Mouse (Mus musculus) right cerebral cortex, postnatal 36 days (tissue): ENCODE measurements around the gene Cxxc4.
A peak's percentile ranks its signal among the peaks of the same experiment; 100 is the strongest.
"Not testable (repeated sequence)": the region's sequence is repeated elsewhere in the genome, so short reads cannot be mapped to it uniquely, and the experiment has no call there.

Experiments
- DNase-seq, 2 experiments: peaks; one replicate each; pipeline ENCODE4 v3.0.0; 2022; ENCODE audit warnings: low spot score in 2 of 2, mixed read lengths in 1 of 2

The Cxxc4 gene

DNA sequence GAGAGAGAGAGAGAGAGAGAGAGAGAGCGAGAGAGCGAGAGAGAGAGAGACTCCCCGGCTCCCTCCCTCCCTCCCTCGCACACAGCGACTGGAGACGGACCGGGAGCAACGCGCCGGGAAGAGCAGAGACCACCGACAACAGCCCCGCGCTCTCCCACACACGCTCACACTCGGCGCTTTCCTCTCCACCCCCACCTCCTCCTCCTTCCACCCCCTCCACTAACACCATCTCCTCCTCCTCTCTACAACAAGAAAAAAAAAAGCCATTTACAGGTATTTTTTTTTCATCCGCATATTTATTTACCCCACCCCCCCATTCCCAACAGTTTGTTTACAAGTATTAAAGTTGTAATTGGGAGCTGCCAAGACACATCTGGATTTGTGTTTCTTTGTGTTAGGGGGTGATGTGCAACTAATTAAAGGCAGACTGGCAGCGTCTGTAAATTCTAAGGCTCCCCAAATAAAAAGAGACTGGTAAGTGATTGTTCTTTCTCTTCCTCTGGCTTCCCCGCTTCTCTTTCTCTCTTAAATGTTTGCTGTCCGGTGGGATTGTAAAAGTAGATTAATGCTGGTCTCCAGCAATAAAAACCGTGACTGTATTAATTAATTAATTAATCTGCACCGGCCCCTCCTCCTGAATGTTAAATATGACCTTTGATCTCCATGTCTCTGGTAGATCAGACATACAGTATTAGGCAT lies at the start of gene Cxxc4:
Gene Cxxc4, plus strand, starts transcription at position 71 of the 699 bp plus-strand sequence.
- DNase-seq, result no peak

DNA sequence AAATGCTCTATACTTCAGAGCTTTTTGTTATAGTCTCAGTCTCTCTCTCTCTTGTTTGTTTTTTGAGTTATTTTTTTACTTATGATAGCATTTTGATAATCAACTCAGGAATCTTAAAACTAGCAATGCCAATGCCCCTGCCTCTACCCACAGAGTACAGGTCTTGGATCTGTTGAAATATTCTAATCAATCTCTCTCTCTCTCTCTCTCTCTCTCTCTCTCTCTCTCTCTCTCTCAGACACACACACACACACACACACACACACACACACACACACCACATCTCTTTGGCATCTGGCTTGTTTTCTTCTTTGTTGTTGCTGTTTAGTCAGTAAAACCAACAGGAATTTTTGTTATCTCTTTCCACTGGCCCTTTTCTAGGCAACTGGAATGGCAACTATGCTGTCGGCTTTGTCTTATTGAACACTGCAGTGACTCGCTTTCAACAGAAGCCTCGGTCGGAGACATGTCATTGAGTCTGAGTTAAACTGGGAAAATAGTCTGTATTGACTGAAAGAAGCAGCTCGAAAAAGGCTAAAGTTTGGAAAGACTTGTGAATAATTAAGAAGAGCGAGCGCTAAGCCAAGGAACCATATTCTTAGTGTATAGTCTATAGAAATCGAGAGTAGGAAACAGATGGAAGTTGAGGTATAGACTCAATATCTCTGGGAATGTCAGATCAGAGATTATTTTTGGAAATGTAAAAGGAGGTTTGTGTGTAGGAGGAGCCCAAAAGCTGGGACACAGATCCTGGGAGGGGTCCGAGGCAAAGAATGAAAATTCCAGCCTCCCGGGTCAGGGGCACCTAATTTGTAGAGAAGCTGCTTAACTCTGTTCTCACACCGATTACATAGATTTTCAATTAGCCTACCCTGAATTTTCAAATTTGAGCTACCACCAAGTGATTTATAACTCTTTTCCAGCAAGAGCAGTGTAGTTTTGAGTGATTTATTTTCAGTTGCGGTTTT lies 47.0 kb upstream of the Cxxc4 start:
- DNase-seq, result no peak

- no peak for DNase-seq
These were observed 46.2 kb upstream of the Cxxc4 start for GRCm38 (mm10) chr3:134190046-134190445.

DNA sequence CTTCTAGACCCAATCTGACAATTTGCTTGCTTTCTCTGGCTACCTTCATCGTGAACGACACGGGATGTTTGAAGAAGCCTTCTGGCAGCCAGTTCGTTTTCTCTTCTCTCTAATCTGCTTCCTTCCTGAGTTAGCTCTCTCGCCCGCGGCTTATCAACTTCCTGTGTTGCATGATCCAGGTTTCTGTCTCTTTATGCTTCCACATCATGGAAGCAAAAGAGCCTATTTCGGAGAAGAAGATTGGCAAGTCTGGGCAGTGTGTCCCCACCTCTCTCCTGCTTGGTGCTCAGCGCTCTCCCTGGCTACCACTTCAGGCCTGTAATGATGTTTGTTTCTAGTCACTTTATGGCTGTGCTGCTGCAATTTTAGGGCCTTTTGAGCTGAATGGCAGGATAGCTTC lies 36.4 kb upstream of the Cxxc4 start:
- DNase-seq, result no peak

DNA sequence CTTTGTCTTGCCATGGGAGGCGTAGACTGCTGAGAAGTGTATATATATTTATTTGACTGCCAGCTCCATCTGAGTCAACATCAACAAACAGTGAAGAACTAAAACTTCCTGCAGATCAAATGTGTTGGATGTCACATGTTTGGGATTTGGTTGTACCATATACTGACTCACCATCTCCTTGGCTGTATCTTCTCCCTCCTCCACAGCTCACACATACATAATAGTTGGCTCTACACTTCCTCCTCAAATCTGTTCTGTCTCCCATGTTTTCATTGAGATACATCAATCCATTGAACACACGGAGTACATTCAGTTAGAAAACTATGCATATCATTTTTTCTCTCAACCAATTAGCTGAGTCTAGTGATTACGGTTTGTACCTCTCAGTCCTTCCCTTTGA lies 29.7 kb upstream of the Cxxc4 start:
- DNase-seq, result no peak

- no peak for DNase-seq
These were observed 25.3 kb upstream of the Cxxc4 start for GRCm38 (mm10) chr3:134210950-134211349.

DNA sequence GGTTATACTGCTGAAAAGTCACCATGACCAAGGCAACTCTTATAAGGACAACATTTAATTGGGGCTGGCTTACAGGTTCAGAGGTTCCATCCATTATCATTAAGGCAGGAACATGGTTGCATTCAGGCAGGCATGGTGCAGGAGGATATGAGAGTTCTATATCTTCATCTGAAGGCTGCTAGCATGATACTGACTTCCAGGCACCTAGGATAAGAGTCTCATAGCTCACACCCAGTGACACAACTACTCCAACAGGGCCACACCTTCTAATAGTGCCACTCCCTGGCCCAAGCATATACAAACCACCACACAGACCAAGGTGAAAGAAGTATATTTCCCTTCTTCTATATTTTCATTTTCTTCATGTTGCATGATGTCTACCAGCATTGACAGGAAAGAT lies 16.4 kb upstream of the Cxxc4 start:
- DNase-seq, result not testable (repeated sequence)

GRCm38 (mm10) chr3:134221002-134221401 lies 15.3 kb upstream of the Cxxc4 start:
- DNase-seq, result no peak

- DNase-seq, result no peak
These were observed 13.7 kb upstream of the Cxxc4 start for GRCm38 (mm10) chr3:134222593-134222992.

GRCm38 (mm10) chr3:134223956-134224355 lies 12.3 kb upstream of the Cxxc4 start:
- no peak for DNase-seq

DNA sequence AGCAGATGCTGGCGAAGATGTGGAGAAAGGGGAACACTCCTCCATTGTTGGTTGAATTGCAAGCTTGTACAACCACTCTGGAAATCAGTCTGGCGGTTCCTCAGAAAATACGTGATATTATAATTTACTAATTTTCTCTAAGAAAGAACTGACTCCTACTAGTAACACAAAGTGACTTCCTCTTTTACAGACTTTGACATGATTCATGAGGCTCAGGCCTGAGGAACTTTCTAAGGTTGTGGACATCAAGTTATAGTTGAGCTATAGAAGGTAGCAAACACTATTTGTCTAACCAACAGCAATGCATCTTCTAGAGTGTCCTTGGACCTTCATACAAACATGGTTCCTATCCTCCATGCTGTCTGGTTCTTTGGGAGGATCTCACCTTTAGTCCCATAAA lies 10.4 kb upstream of the Cxxc4 start:
- DNase-seq, result no peak

- DNase-seq, result no peak
These were observed 3.5 kb upstream of the Cxxc4 start for GRCm38 (mm10) chr3:134232753-134233152.

GRCm38 (mm10) chr3:134235491-134236413 lies 532 bp upstream of the Cxxc4 start:
- DNase-seq, result peak; percentile 38 to 51

DNA sequence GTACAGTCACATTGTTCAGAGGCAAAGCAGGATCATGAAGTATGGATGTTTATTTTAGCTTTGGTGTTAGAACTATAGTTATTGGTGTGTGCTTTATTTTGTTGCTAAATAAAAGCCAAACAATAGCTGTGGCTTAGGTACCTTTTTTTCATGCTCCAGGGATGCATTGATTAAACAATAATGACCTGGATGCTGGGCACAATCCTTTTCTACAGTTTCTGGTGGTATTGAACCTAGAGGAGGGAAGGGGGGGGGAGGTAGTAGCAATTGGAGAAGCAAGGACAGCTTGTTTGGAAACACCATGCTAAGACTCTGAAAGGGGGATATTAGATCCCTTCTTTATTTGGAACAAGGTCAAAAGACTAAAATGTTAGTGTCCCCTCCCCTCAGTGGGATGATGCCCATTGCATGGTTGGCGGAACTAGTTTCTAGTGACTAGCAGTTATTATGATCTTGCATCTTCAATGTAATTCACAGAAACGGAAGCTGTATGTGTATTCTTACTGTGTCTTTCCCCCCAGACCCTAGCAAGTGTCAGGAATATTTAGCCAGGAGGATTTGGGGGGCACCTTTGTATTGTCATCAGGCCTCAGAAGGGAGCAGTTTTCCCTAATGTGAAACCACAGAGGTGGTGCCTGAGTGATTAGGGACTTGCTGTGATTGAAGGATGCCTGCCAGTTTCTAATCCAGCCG lies 975 bp downstream of the Cxxc4 start:
- no peak for DNase-seq

- peak in 1 of 2 experiments; percentile 6 for DNase-seq
These were observed 2.5 kb downstream of the Cxxc4 start for GRCm38 (mm10) chr3:134238621-134239310.

- DNase-seq, result peak; percentile 59 to 60
These were observed 3.2 kb downstream of the Cxxc4 start for GRCm38 (mm10) chr3:134239321-134239970.

- DNase-seq, result peak; percentile 44 to 69
These were observed 3.9 kb downstream of the Cxxc4 start for GRCm38 (mm10) chr3:134239971-134240717.

GRCm38 (mm10) chr3:134240718-134241025 lies 4.4 kb downstream of the Cxxc4 start:
- DNase-seq, result no peak

DNA sequence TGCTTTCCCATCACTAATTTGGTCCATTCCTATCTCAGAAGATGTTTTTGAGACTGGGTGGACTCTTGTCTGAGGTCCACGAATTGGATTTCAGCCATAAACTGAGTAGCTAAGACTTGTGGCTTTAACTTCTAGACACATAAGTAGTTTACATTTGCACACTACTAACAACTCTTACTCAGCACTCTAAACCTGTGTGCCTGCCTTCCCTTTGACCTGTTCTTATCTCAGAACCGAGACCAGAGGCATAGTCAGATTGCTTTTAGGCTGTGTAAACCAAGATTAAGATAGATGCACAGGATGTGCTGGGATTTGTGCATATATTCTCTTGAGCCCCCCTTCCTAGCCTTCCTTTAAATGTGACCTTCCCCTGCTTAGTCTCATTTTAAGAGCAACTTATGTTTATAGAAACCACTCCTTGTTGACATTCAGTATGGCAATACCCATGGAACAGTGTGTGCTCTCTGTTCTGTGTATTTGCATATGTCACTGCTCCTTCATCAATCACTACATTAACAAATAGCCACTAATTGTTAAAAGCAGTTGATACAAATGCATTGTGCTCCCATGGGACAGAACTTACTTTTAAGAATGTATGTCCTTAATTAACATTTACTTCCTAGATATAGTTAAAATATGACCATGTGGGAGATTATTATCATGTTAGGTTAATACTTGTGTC lies 7.0 kb downstream of the Cxxc4 start:
- no peak for DNase-seq
